Mouse (Mus musculus): ENCODE measurements around the gene Pah.
A peak's percentile ranks its signal among the peaks of the same experiment; 100 is the strongest.

Gene Pah

GRCm38 (mm10) chr10:87503946-87504345 lies 17.6 kb upstream of the Pah start:
- peak; percentile 78 for DNase-seq (ENCODE audit: low spot score)

- no peak for DNase-seq (ENCODE audit: low spot score)
Measured at GRCm38 (mm10) chr10:87508581-87508980, 13.0 kb upstream of the Pah start.

GRCm38 (mm10) chr10:87513052-87513451 lies 8.5 kb upstream of the Pah start:
- no peak for DNase-seq (ENCODE audit: low spot score)

- no peak for DNase-seq (ENCODE audit: low spot score)
Measured at GRCm38 (mm10) chr10:87518585-87518984, 3.0 kb upstream of the Pah start.

GRCm38 (mm10) chr10:87520401-87521116 lies 1.0 kb upstream of the Pah start:
- DNase-seq (ENCODE audit: low spot score) = no peak

- no peak for DNase-seq (ENCODE audit: low spot score)
Measured at GRCm38 (mm10) chr10:87534172-87534571, 12.6 kb downstream of the Pah start.

GRCm38 (mm10) chr10:87545759-87546158 lies 24.2 kb downstream of the Pah start:
- no peak for DNase-seq (ENCODE audit: low spot score)

- DNase-seq (ENCODE audit: low spot score) = no peak
Measured at GRCm38 (mm10) chr10:87546299-87547234, 25.0 kb downstream of the Pah start.

- DNase-seq (ENCODE audit: low spot score) = peak; percentile 76
Measured at GRCm38 (mm10) chr10:87552726-87553125, 31.1 kb downstream of the Pah start.

GRCm38 (mm10) chr10:87556441-87556840 lies 34.8 kb downstream of the Pah start:
- no peak for DNase-seq (ENCODE audit: low spot score)

- DNase-seq (ENCODE audit: low spot score) = no peak
Measured at GRCm38 (mm10) chr10:87563818-87564217, 42.2 kb downstream of the Pah start.

- DNase-seq (ENCODE audit: low spot score) = no peak
Measured at GRCm38 (mm10) chr10:87565712-87566111, 44.1 kb downstream of the Pah start.

- DNase-seq (ENCODE audit: low spot score) = no peak
Measured at GRCm38 (mm10) chr10:87572500-87572899, 50.9 kb downstream of the Pah start.

- no peak for DNase-seq (ENCODE audit: low spot score)
Measured at GRCm38 (mm10) chr10:87586696-87587095, 65.1 kb downstream of the Pah start.

GRCm38 (mm10) chr10:87593916-87594315 lies 72.3 kb downstream of the Pah start:
- no peak for DNase-seq (ENCODE audit: low spot score)

- peak; percentile 69 for DNase-seq (ENCODE audit: low spot score)
Measured at GRCm38 (mm10) chr10:87596361-87597074, 74.9 kb downstream of the Pah start.

GRCm38 (mm10) chr10:87597075-87597677 lies 75.6 kb downstream of the Pah start:
- peak; percentile 8 for DNase-seq (ENCODE audit: low spot score)

GRCm38 (mm10) chr10:87602151-87602550 lies 80.6 kb downstream of the Pah start:
- no peak for DNase-seq (ENCODE audit: low spot score)

GRCm38 (mm10) chr10:87625196-87625595 lies 103.6 kb downstream of the Pah start:
- DNase-seq (ENCODE audit: low spot score) = no peak
